Mouse (Mus musculus): ENCODE results near the gene AA986860.

AA986860 gene

GRCm38 (mm10) chr1:130734852-130735251 is 3.1 kb downstream of the AA986860 start:
- no peak for DNase-seq (ENCODE audit: low spot score)

DNA sequence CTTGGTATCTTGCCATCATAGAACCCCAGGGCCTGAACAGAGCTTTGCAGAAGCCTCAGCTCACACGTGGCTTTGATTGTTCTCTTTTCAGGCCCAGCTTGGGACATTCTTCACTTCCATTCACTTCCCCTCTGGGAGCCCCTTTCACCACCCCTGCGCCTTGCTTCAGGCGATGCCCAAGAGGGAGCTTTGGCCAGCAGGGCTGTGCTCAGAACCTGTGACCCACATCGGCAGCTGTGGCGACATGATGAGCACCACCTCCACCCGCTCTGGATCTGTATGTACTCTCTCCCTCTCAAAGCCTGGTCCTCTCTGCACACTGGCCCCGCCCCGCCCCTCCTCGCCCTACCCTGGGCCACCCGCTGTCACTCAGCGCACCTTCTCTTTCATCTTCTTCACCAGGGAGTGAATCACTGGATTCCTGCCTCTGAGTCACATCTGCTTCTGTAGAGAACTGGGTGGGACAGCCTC is 5.7 kb downstream of the AA986860 start:
- no peak for DNase-seq (ENCODE audit: low spot score)

GRCm38 (mm10) chr1:130737916-130738315 is 6.1 kb downstream of the AA986860 start:
- no peak for DNase-seq (ENCODE audit: low spot score)

GRCm38 (mm10) chr1:130738551-130739106 is 6.9 kb downstream of the AA986860 start:
- DNase-seq (ENCODE audit: low spot score), result no peak

GRCm38 (mm10) chr1:130739636-130740035 is 7.9 kb downstream of the AA986860 start:
- DNase-seq (ENCODE audit: low spot score), result no peak

- DNase-seq (ENCODE audit: low spot score), result no peak
Measured at GRCm38 (mm10) chr1:130740227-130740648, 8.5 kb downstream of the AA986860 start.

GRCm38 (mm10) chr1:130740781-130741720 is 9.3 kb downstream of the AA986860 start:
- no peak for DNase-seq (ENCODE audit: low spot score)

GRCm38 (mm10) chr1:130742201-130742600 is 10.4 kb downstream of the AA986860 start:
- no peak for DNase-seq (ENCODE audit: low spot score)

- no peak for DNase-seq (ENCODE audit: low spot score)
Measured at GRCm38 (mm10) chr1:130743775-130744174, 12.0 kb downstream of the AA986860 start.

DNA sequence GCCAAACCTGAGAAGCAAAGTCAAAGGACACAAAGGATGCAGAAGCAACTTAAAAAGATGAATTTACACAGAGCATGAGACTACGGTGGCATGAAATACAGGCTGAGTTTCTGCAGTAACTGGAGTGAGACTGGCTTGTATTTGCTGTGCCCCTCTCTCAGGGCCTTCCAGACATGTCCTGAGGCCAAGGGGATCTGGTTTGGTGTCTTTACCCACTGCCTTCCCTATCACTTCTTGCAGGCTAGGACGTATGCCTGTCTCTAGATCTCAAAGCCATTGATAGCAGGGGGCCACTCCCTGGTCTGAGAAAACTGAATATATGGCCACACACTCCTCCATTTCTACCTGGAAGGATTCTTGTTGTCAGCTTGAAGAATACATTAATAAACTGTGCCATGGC is 12.4 kb downstream of the AA986860 start:
- DNase-seq (ENCODE audit: low spot score), result no peak

DNA sequence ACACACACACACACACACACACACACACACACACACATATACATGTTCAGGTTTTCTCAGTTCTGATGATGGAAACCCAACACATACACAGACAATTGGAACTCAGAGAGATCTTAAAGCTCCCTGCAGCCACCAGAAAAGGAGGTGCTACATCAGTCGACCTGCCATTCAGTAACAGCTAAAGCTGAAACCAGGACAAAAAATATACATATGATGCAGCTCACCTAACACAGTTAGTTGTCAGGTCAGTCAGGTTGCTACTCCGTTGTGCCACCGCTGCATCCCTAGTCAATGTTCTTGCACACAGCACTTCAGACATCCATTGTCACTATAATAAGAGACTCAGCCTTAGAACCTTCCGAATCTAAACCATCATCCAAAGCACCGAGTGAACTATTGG is 13.2 kb downstream of the AA986860 start:
- DNase-seq (ENCODE audit: low spot score), result no peak

GRCm38 (mm10) chr1:130745591-130745990 is 13.8 kb downstream of the AA986860 start:
- no peak for DNase-seq (ENCODE audit: low spot score)

DNA sequence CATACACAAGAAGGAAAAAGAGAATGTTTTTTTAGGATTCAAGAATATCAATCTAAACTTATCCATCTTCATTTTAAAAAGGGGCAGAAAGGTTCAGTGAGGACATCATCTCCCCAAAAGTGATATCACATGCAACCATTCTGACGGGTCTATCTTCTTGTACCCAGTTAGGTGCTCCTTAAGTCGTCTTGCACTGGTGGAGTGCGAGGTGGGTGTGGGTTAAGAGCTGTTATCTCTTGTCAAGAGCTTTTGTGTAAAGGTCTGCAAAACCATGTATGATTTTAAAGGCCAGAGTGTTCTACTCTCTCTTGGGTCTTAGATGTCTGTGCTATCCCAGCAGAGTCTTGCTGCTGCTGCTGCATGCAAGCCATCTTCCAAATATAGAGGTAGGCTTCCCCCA is 15.0 kb downstream of the AA986860 start:
- DNase-seq (ENCODE audit: low spot score), result no peak

DNA sequence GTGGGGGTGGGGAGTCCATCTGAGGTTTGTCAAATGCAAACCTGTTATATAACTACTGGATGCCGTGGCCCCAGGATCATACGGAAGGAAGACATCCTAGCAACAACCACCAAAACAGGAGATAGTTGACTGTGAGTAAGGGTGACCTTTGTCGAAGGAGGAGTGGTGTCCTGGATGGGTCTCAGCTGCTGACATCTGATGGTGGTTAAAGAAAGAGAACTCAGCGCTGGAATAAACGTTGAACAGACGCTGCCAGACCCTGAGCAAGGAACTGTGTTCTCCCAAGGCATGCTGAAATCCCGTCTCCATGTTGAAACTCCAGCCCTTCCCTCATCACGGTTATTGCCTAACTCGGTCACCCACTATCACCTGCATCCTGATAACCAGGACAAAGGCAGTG is 27.9 kb downstream of the AA986860 start:
- no peak for DNase-seq (ENCODE audit: low spot score)

GRCm38 (mm10) chr1:130761597-130761996 is 29.8 kb downstream of the AA986860 start:
- no peak for DNase-seq (ENCODE audit: low spot score)

- no peak for DNase-seq (ENCODE audit: low spot score)
Measured at GRCm38 (mm10) chr1:130762045-130762760, 30.4 kb downstream of the AA986860 start.

- no peak for DNase-seq (ENCODE audit: low spot score)
Measured at GRCm38 (mm10) chr1:130764027-130764461, 32.3 kb downstream of the AA986860 start.

DNA sequence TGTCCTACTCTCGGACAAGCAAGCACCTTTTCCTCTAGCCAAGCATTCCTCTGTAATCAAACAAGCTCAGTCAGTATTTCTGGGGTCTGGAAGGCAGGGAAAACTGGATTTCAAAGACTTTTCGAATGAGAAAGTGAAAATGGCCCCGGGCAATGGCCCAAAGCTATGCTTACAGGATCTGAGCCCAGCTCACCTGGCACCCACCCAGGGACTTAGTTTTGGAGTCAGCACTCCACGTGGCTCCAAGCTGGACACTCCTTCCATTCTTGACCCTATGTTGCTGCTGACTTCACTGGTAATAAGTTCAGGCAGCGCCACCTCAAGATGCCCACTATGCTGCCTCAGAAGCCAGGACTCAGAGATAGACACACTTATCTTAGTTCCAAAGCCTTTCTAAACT is 35.3 kb downstream of the AA986860 start:
- DNase-seq (ENCODE audit: low spot score), result no peak

- DNase-seq (ENCODE audit: low spot score), result no peak
Measured at GRCm38 (mm10) chr1:130769925-130770324, 38.1 kb downstream of the AA986860 start.

- DNase-seq (ENCODE audit: low spot score), result no peak
Measured at GRCm38 (mm10) chr1:130770487-130770886, 38.7 kb downstream of the AA986860 start.

- no peak for DNase-seq (ENCODE audit: low spot score)
Measured at GRCm38 (mm10) chr1:130770981-130771494, 39.3 kb downstream of the AA986860 start.

- DNase-seq (ENCODE audit: low spot score), result no peak
Measured at GRCm38 (mm10) chr1:130775234-130775633, 43.5 kb downstream of the AA986860 start.
